Mouse (Mus musculus) hindbrain, embryonic 12.5 days (tissue): ENCODE results near the gene Zfp457. TPM values are rescaled to one million over a fixed set of nuclear protein-coding genes. Genes with fewer than 3 reads are reported as not detected.
"Not testable (repeated sequence)": the region's sequence is repeated elsewhere in the genome, so short reads cannot be mapped to it uniquely, and the experiment has no call there.

Experiments used
- ATAC-seq: fragments of 200-750 bp; cut with Nextera tagmentation; 2 replicates; pipeline ENCODE4 v1.8.0; 2017; ENCODE audit warnings: moderate TSS enrichment; ENCODE audit not compliant: low FRiP score
- H3K27ac ChIP-seq: fragments of 300-500 bp; sonication (generic); 2 replicates; pipeline ENCODE4 v1.5.1; 2016; ENCODE audit warnings: mild to moderate bottlenecking
- H3K27me3 ChIP-seq: fragments of 300-500 bp; sonication (generic); 2 replicates; pipeline ENCODE4 v1.6.1; 2016; ENCODE audit warnings: mild to moderate bottlenecking
- H3K36me3 ChIP-seq: fragments of 300-500 bp; sonication (generic); 2 replicates; pipeline ENCODE4 v1.6.1; 2016; ENCODE audit warnings: mild to moderate bottlenecking
- H3K4me1 ChIP-seq: fragments of 300-500 bp; sonication (generic); 2 replicates; pipeline ENCODE4 v1.6.1; 2016
- H3K4me2 ChIP-seq: fragments of 300-500 bp; sonication (generic); replicated peaks from 2 replicates; pipeline ENCODE4 v1.6.1; 2016; ENCODE audit warnings: mild to moderate bottlenecking
- H3K4me3 ChIP-seq: fragments of 300-500 bp; sonication (generic); 2 replicates; pipeline ENCODE4 v1.5.1; 2016; ENCODE audit warnings: mild to moderate bottlenecking
- H3K9ac ChIP-seq: fragments of 300-500 bp; sonication (generic); 2 replicates; pipeline ENCODE4 v1.6.1; 2016; ENCODE audit warnings: mild to moderate bottlenecking, moderate library complexity
- H3K9me3 ChIP-seq: fragments of 300-500 bp; sonication (generic); replicated peaks from 2 replicates; pipeline ENCODE4 v1.6.1; 2016; ENCODE audit warnings: mild to moderate bottlenecking
- WGBS: fragments of 180-500 bp; shearing (Covaris S2); methylation state at CpG from one replicate; pipeline ENCODE4 v1.1.7; 2016; 5-methylcytosine and 5-hydroxymethylcytosine counted together
- polyA plus RNA-seq: library from polyadenylated mRNA; unstranded; fragments of >200 nt; fragmentation: Nextera tagmentation; extraction: Ambion mirVana; gene quantifications from 2 replicates; pipeline ENCODE4 v1.2.1, GENCODE M21; 2016

The Zfp457 gene
- 0.50 and 0.85 TPM in 2 replicates for polyA plus RNA-seq

- Histone ChIP-seq H3K4me3 (peak within 1 kb of the TSS; percentile 61), H3K9me3 (no peaks in the 10 kb centered on the region), H3K36me3 (no peaks in the 10 kb centered on the region), H3K4me2 (peak within 1 kb of the TSS; percentile 84), H3K27ac (no peak within 1 kb of the TSS), H3K4me1 (no peaks in the 10 kb centered on the region), H3K9ac (peak within 1 kb of the TSS; percentile 70), H3K27me3 (no peaks in the 10 kb centered on the region)
- 13% methylated on average over 16 of the region's 16 CpGs for WGBS
- peak; percentile 99 for ATAC-seq
Measured at GRCm38 (mm10) chr13:67305822-67306672, at the start of gene Zfp457. Gene Zfp457 (minus strand): TSS chr13:67306485.

- no peak for ATAC-seq
- Histone ChIP-seq H3K27ac (no peak overlapping the region), H3K9me3 (no peaks in the 10 kb centered on the region)
Measured at GRCm38 (mm10) chr13:67351854-67352253, 45.6 kb upstream of the Zfp457 start.

DNA sequence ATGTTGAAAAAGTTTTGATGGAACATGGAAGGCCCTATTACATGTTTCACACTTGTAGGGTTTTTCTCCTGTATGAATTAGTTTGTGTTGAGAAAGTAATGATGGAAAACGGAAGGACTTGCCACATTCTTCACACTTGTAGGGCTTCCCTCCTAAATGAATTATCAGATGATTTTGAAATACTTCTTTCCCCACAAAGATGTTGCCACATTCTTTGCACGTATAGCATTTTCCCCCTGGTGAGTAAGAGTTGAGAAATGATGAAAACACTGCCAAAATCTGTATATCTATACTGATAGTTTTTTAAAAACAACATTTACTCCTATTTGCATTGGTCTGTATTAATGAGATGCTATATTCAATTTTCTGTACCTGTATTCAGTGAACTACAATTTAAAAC lies 37.1 kb upstream of the Zfp457 start:
- Histone ChIP-seq H3K4me1 (no peaks in the 10 kb centered on the region), H3K9me3 (no peaks in the 10 kb centered on the region), H3K27me3 (no peaks in the 10 kb centered on the region), H3K4me3 (no peak overlapping the region), H3K36me3 (no peaks in the 10 kb centered on the region; the same call in 1 of the 2 replicates), H3K4me2 (no peak overlapping the region), H3K27ac (no peak overlapping the region), H3K9ac (no peak overlapping the region)
- 85% methylated on average over 2 of the region's 2 CpGs for WGBS
- no peak for ATAC-seq

More at GRCm38 (mm10) chr13:67351854-67352253, 45.6 kb upstream of the Zfp457 start:
- H3K36me3 ChIP-seq = no peaks in the 10 kb centered on the region
- H3K4me3 ChIP-seq = no peak overlapping the region
- no peak overlapping the region for H3K4me2 ChIP-seq
- no peak overlapping the region for H3K9ac ChIP-seq
- no peaks in the 10 kb centered on the region for H3K27me3 ChIP-seq
- H3K4me1 ChIP-seq = no peaks in the 10 kb centered on the region

- ATAC-seq = peak; percentile 39
- H3K27me3 ChIP-seq = no peaks in the 10 kb centered on the region
- H3K36me3 ChIP-seq = no peaks in the 10 kb centered on the region
- H3K9me3 ChIP-seq = no peaks in the 10 kb centered on the region
- peak overlapping the region; percentile 61 for H3K9ac ChIP-seq
- 70% methylated on average over 1 of the region's 1 CpGs for WGBS
- H3K27ac ChIP-seq = no peak overlapping the region
- peak overlapping the region; percentile 63 for H3K4me2 ChIP-seq
- peaks cover 8% of the 10 kb centered on the region for H3K4me1 ChIP-seq
- peak overlapping the region; percentile 52 for H3K4me3 ChIP-seq
Measured at GRCm38 (mm10) chr13:67332877-67333276, 26.6 kb upstream of the Zfp457 start.

GRCm38 (mm10) chr13:67332019-67332724 lies 25.9 kb upstream of the Zfp457 start, which contains the start of gene Zfp595:
Gene Zfp595 (minus strand): TSS chr13:67332570.
- H3K4me3 ChIP-seq = peak within 1 kb of the TSS; percentile 52
- 0 out of 2 replicates have a peak within 1 kb of the TSS, but pooled peaks have one; percentile 17 for H3K27ac ChIP-seq
- 19% methylated on average over 17 of the region's 17 CpGs for WGBS
- no peaks in the 10 kb centered on the region for H3K9me3 ChIP-seq
- H3K4me1 ChIP-seq = peaks cover 8% of the 10 kb centered on the region
- peak within 1 kb of the TSS; percentile 61 for H3K9ac ChIP-seq
- H3K36me3 ChIP-seq = no peaks in the 10 kb centered on the region
- H3K27me3 ChIP-seq = no peaks in the 10 kb centered on the region
- peak within 1 kb of the TSS; percentile 63 for H3K4me2 ChIP-seq
- peak; percentile 94 for ATAC-seq

DNA sequence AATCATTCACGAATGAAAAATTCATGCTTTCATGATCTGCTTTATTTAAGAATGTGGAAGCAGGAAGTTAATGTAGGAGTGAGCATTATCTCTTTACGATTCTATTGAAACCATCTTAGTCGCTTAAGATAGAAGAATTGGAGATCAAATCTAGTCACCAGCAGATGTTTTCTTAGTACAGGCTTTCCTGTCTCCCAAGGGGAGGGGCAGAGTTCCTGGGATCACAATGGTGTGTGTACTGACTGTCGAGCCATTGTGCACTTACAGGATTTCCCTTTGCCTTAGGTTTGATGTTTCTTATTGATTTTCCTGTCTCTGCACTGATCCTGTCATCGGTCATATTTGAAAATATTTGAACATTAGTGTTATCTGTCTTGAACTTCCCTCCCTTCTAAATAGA lies 433 bp upstream of the Zfp457 start:
- H3K9me3 ChIP-seq = no peaks in the 10 kb centered on the region
- H3K4me1 ChIP-seq = no peaks in the 10 kb centered on the region
- peak overlapping the region; percentile 61 for H3K4me3 ChIP-seq
- peak; percentile 75 for ATAC-seq
- peak overlapping the region; percentile 84 for H3K4me2 ChIP-seq
- no peak overlapping the region for H3K9ac ChIP-seq
- no peak overlapping the region for H3K27ac ChIP-seq
- WGBS = 37% methylated on average over 5 of the region's 5 CpGs
- no peaks in the 10 kb centered on the region for H3K36me3 ChIP-seq
- H3K27me3 ChIP-seq = no peaks in the 10 kb centered on the region

DNA sequence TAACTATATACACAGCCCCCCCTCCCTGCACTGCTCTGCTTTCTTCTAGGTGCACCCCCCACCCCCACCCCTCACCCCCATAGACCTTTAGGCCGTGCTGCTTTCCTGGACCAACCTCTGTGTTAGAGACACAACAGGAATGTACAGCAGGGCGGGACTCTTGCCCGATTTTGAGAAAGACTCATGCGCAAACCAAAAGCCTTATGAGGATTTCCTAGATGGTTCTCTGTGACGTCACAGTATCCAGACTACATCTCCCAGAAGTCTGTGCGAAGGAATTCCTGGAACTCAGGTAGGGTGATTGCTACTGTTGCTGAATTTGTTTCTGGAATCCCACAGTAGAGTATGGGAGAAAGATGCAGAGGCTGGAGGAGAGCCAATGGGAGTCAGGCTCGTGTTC lies 28.0 kb downstream of the Zfp457 start, which contains the start of gene Zfp458:
Gene Zfp458 (minus strand): TSS at position 153 of the 400 bp plus-strand sequence.
- ATAC-seq = no peak
- WGBS = 47% methylated on average over 7 of the region's 7 CpGs
- H3K27ac ChIP-seq = no peak within 1 kb of the TSS

DNA sequence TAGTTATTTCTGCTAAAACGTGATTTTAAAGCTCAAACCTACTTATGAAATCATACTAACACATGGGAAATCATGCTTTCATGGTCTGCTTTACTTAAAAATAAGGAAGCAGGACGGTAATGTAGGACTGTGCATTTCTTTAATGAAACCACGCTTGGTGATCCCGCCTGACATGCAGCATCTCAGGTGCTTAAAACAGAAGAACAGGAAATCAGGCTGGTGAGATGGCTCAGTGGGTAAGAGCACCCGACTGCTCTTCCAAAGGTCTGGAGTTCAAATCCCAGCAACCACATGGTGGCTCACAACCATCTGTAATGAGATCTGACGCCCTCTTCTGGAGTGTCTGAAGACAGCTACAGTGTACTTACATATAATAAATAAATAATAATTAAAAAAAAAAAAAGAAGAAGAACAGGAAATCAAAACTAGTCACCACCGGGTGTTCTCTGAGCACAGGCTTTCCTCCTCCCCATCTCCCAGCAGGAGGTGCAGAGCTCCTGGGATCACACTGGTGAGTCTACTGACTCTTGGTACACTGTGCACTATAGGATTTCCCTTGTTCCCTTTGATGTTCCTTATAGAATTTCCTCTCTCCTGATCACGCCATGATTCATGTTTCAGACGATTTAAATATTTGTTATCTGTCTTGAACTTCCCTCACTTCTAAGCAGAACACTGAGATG lies 36.8 kb downstream of the Zfp457 start:
- H3K4me1 ChIP-seq, H3K27ac ChIP-seq, H3K27me3 ChIP-seq, H3K9me3 ChIP-seq, H3K36me3 ChIP-seq: not testable (repeated sequence)
- Histone ChIP-seq H3K4me2 (peak overlapping the region; percentile 60), H3K4me3 (peak overlapping the region; percentile 76), H3K9ac (peak overlapping the region; percentile 69; the same call in 1 of the 2 replicates)
- 55% methylated on average over 8 of the region's 9 CpGs for WGBS
- peak; percentile 67 for ATAC-seq

More for the DNA sequence above, 28.0 kb downstream of the Zfp457 start, which contains the start of gene Zfp458:
- H3K4me1 ChIP-seq = no peaks in the 10 kb centered on the region
- no peak within 1 kb of the TSS for H3K9ac ChIP-seq
- H3K4me2 ChIP-seq = no peak within 1 kb of the TSS
- H3K9me3 ChIP-seq = no peaks in the 10 kb centered on the region
- no peaks in the 10 kb centered on the region for H3K36me3 ChIP-seq
- H3K4me3 ChIP-seq = no peak within 1 kb of the TSS
- no peaks in the 10 kb centered on the region for H3K27me3 ChIP-seq

DNA sequence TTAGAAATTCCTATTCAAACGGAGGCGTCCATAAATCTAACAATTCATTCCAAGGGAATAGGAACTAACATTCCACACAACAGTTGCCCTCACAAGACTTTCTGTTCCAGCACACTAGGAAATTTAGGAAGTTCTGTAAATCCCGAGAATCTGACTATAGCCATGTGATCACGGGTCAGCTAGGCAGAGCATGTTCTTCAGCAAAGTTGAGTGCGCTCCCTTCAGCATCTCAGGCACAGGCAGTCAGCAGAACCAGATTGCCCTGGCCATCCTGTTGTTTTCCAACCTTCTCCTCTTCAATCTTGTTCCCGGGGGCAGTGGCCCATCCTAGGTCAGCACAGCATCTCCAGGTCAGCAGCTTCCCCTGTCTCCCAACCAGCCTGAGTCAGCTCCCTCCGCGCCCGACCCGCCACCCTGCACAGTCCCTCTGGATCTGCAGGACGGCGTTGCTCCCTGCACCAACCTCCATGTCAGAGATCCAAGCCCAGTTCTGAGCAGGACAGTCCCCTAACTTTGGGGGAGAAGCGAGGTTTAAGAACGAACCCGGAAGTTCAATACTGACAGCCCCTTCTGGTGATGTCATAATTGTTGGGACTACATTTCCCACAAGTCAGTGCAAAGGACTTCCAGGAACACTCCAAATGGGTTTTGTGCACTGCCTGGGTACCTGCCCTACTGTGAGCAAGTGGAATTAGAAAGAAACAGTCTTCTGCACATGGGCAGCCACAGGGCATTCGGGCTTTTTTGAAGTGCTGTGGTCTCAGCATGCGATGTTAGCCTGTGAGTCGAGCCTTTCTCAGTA lies 37.5 kb downstream of the Zfp457 start:
- Histone ChIP-seq H3K27ac (no peak overlapping the region), H3K9me3 (peaks cover 8% of the 10 kb centered on the region; the same call in 1 of the 2 replicates), H3K4me2 (peak overlapping the region; percentile 60), H3K4me1 (0 out of 2 replicates have a peak, but pooled peaks cover 4% of the 10 kb centered on the region), H3K9ac (peak overlapping the region; percentile 69), H3K36me3 (peaks cover 6% of the 10 kb centered on the region; the same call in 1 of the 2 replicates), H3K27me3 (no peaks in the 10 kb centered on the region), H3K4me3 (peak overlapping the region; percentile 76)
- ATAC-seq = peak; percentile 99
- 11% methylated on average over 18 of the region's 18 CpGs for WGBS
